In genomic region chr17:69059760-69060159, GRCm38 (mm10) we compare ENCODE assay signal across 17 mouse cellular contexts.
"Had no signal": no experiment of that assay in that cellular context is flagged by ENCODE, and none has a peak within 500 bp of the region (broad histone marks: within the 10 kb centered on the region; RNA-seq: fewer than 3 reads in every experiment).

No protein-coding gene starts in this region.

- H3K9me3 ChIP-seq: lung, embryonic 15.5 days; midbrain, embryonic 10.5 days; midbrain, embryonic 12.5 days; neural tube, embryonic 13.5 days; neural tube, embryonic 15.5 days had no signal

- ATAC-seq: midbrain, embryonic 16.5 days had no signal

- H3K4me2 ChIP-seq: lung, embryonic 15.5 days; midbrain, embryonic 12.5 days; neural tube, embryonic 13.5 days; neural tube, embryonic 15.5 days had no signal

- DNase-seq: lung, adult 2 months; lung, postnatal 4 days; midbrain, embryonic 14.5 days; retina, postnatal 1 day; right cerebral cortex, postnatal 14 days; right cerebral cortex, postnatal 4 days; spleen, adult 18-20 months; thymus, adult 2 months; thymus, postnatal 25 days; thymus, postnatal 4 days had no signal

- H3K36me3 ChIP-seq: lung, embryonic 15.5 days; midbrain, embryonic 10.5 days; midbrain, embryonic 12.5 days; neural tube, embryonic 13.5 days; neural tube, embryonic 15.5 days had no signal

- H3K4me1 ChIP-seq: lung, embryonic 15.5 days; midbrain, embryonic 12.5 days; neural tube, embryonic 13.5 days had no signal

- H3K27ac ChIP-seq: lung, embryonic 15.5 days; midbrain, embryonic 10.5 days; midbrain, embryonic 12.5 days; neural tube, embryonic 13.5 days; neural tube, embryonic 15.5 days had no signal

- H3K27me3 ChIP-seq: lung, embryonic 15.5 days; midbrain, embryonic 12.5 days; neural tube, embryonic 13.5 days; neural tube, embryonic 15.5 days had no signal

- H3K9ac ChIP-seq: lung, embryonic 15.5 days; midbrain, embryonic 12.5 days; neural tube, embryonic 13.5 days; neural tube, embryonic 15.5 days had no signal

- H3K4me3 ChIP-seq: lung, embryonic 15.5 days; midbrain, embryonic 10.5 days; midbrain, embryonic 12.5 days; myocyte; neural tube, embryonic 13.5 days; neural tube, embryonic 15.5 days had no signal
